Mouse (Mus musculus): Measurements from ENCODE around the gene Clec4b2.
"Not testable (repeated sequence)": the region's sequence is repeated elsewhere in the genome, so short reads cannot be mapped to it uniquely, and the experiment has no call there.

Clec4b2 gene

GRCm38 (mm10) chr6:123172593-123172992, at the start of gene Clec4b2:
Clec4b2 (plus strand) TSS chr6:123172893.
- DNase-seq: no peak

GRCm38 (mm10) chr6:123123195-123123594, 49.5 kb upstream of the Clec4b2 start:
- no peak for DNase-seq

GRCm38 (mm10) chr6:123127173-123127572, 45.5 kb upstream of the Clec4b2 start:
- no peak for DNase-seq

- not testable (repeated sequence) for DNase-seq
Observed at GRCm38 (mm10) chr6:123137766-123138526, 34.7 kb upstream of the Clec4b2 start.

- no peak for DNase-seq
Observed at GRCm38 (mm10) chr6:123170106-123170505, 2.6 kb upstream of the Clec4b2 start.

GRCm38 (mm10) chr6:123171040-123171439, 1.7 kb upstream of the Clec4b2 start:
- no peak for DNase-seq

GRCm38 (mm10) chr6:123175549-123175948, 2.9 kb downstream of the Clec4b2 start:
- DNase-seq: no peak

- not testable (repeated sequence) for DNase-seq
Observed at GRCm38 (mm10) chr6:123184862-123185261, 12.2 kb downstream of the Clec4b2 start.

- DNase-seq: no peak
Observed at GRCm38 (mm10) chr6:123207187-123208076, 34.7 kb downstream of the Clec4b2 start.

- DNase-seq: not testable (repeated sequence)
Observed at GRCm38 (mm10) chr6:123208077-123208439, 35.4 kb downstream of the Clec4b2 start.

- no peak for DNase-seq
Observed at GRCm38 (mm10) chr6:123211726-123212125, 39.0 kb downstream of the Clec4b2 start.

GRCm38 (mm10) chr6:123227519-123228166, 55.0 kb downstream of the Clec4b2 start:
- DNase-seq: no peak

- no peak for DNase-seq
Observed at GRCm38 (mm10) chr6:123229644-123230043, 57.0 kb downstream of the Clec4b2 start, which contains the start of gene Clec4n. Clec4n (plus strand) TSS chr6:123229843.

GRCm38 (mm10) chr6:123231149-123231548, 58.5 kb downstream of the Clec4b2 start:
- DNase-seq: no peak

GRCm38 (mm10) chr6:123237582-123237981, 64.9 kb downstream of the Clec4b2 start:
- no peak for DNase-seq

GRCm38 (mm10) chr6:123244201-123244600, 71.5 kb downstream of the Clec4b2 start:
- DNase-seq: no peak

- DNase-seq: not testable (repeated sequence)
Observed at GRCm38 (mm10) chr6:123248862-123249261, 76.2 kb downstream of the Clec4b2 start.

GRCm38 (mm10) chr6:123252735-123253134, 80.0 kb downstream of the Clec4b2 start:
- no peak for DNase-seq

All from embryo, embryonic 11 days (tissue).